Comparison of ENCODE assay signal across 10 mouse cellular contexts in genomic region chr8:64624603-64625037, GRCm38 (mm10).
DNase-seq lines count a peak whose midpoint lies in the region; ATAC-seq lines count a peak whose summit lies in the region.
"Had no signal": no experiment of that assay in that cellular context is flagged by ENCODE, and none has a peak within 500 bp of the region (broad histone marks: within the 10 kb centered on the region; RNA-seq: fewer than 3 reads in every experiment).

No protein-coding gene starts in this region.

- no peak overlapping the region for H3K4me3 ChIP-seq in neural tube, embryonic 15.5 days (replicated peaks)
- no peak overlapping the region for H3K4me3 ChIP-seq in midbrain, embryonic 11.5 days (ENCODE audit: low read depth, low read length)

- H3K9me3 ChIP-seq in neural tube, embryonic 15.5 days (replicated peaks): no peaks in the 10 kb centered on the region
- H3K9me3 ChIP-seq in midbrain, embryonic 11.5 days (ENCODE audit: control insufficient read depth, low read length): peaks cover 4% of the 10 kb centered on the region; the same call in 1 of the 2 replicates

- H3K4me2 ChIP-seq in neural tube, embryonic 15.5 days: no peak overlapping the region
- H3K4me2 ChIP-seq in midbrain, embryonic 11.5 days: no peak overlapping the region

- DNase-seq in neural tube, embryonic 10.5 days (ENCODE audit: extremely low spot score, low spot score): no peak
- peak; percentile 29 to 51 for DNase-seq in frontal cortex, postnatal 10 days (ENCODE audit: low spot score in 2 of 2)
- DNase-seq in midbrain, embryonic 11.5 days (ENCODE audit: low spot score, missing footprints): peak; percentile 84
- no peak for DNase-seq in spleen, postnatal 14 days (ENCODE audit: low spot score in 2 of 2)
- DNase-seq in ovary, postnatal 10 days (ENCODE audit: low spot score): no peak
- DNase-seq in lung, postnatal 10 days: no peak
- DNase-seq in retina, embryonic 14.5 days (ENCODE audit: low spot score): no peak
- DNase-seq: kidney, postnatal 14 days; lung, adult 18-20 months had no signal

- ATAC-seq in neural tube, embryonic 15.5 days (ENCODE audit: low FRiP score): 0 out of 2 replicates have a peak, but pooled peaks have one; percentile 33
- peak; percentile 57 for ATAC-seq in midbrain, embryonic 11.5 days (ENCODE audit: low FRiP score)

- 57% methylated on average over 10 of the region's 10 CpGs for WGBS in neural tube, embryonic 15.5 days
- WGBS in midbrain, embryonic 11.5 days: 26% methylated on average over 10 of the region's 10 CpGs

- H3K4me1 ChIP-seq in neural tube, embryonic 15.5 days: peaks cover 8% of the 10 kb centered on the region; the same call in 1 of the 2 replicates
- H3K4me1 ChIP-seq in midbrain, embryonic 11.5 days (ENCODE audit: control insufficient read depth, insufficient read depth, low read length): peaks cover 9% of the 10 kb centered on the region

- no peaks in the 10 kb centered on the region for H3K36me3 ChIP-seq in neural tube, embryonic 15.5 days
- H3K36me3 ChIP-seq in midbrain, embryonic 11.5 days (ENCODE audit: control insufficient read depth, insufficient read depth, low read length): no peaks in the 10 kb centered on the region

- H3K9ac ChIP-seq in neural tube, embryonic 15.5 days (replicated peaks): no peak overlapping the region
- no peak overlapping the region for H3K9ac ChIP-seq in midbrain, embryonic 11.5 days (ENCODE audit: low read length)

- no peaks in the 10 kb centered on the region for H3K27me3 ChIP-seq in neural tube, embryonic 15.5 days (replicated peaks)
- H3K27me3 ChIP-seq in midbrain, embryonic 11.5 days (ENCODE audit: control insufficient read depth, insufficient read depth, low read length): no peaks in the 10 kb centered on the region

- H3K27ac ChIP-seq in neural tube, embryonic 15.5 days (replicated peaks): no peak overlapping the region
- H3K27ac ChIP-seq in midbrain, embryonic 11.5 days (ENCODE audit: low read depth, low read length): peak overlapping the region; percentile 26

Comparison
In these comparisons a context has a peak if more than half of its experiments do, and no peak if none do; other contexts are left out.
1. DNase-seq: peak in frontal cortex, postnatal 10 days (2 of 2) and midbrain, embryonic 11.5 days (single experiment); none in neural tube, embryonic 10.5 days (single experiment), spleen, postnatal 14 days (0 of 2), ovary, postnatal 10 days (single experiment), lung, postnatal 10 days (single experiment) and retina, embryonic 14.5 days (single experiment).